Mouse (Mus musculus) myocyte (in vitro differentiated cells): ENCODE results near the gene Acp4. TPM values are rescaled to one million over a fixed set of nuclear protein-coding genes. Genes with fewer than 3 reads are reported as not detected.

Experiments used
- H3K27me3 ChIP-seq: one replicate; pipeline ENCODE4 v1.6.1; 2011; ENCODE audit not compliant: control insufficient read depth, insufficient read depth, insufficient read length
- H3K36me3 ChIP-seq: one replicate; pipeline ENCODE4 v1.6.1; 2011; ENCODE audit not compliant: control insufficient read depth, insufficient read depth
- H3K4me2 ChIP-seq: one replicate; pipeline ENCODE4 v1.6.1; 2011; ENCODE audit warnings: low read depth, control low read depth
- H3K4me3 ChIP-seq: one replicate; pipeline ENCODE4 v1.5.1; 2011; ENCODE audit warnings: mild to moderate bottlenecking, control low read depth, moderate library complexity
- H3K79me2 ChIP-seq: one replicate; pipeline ENCODE4 v1.6.1; 2011; ENCODE audit not compliant: control insufficient read depth, insufficient read depth
- H3ac ChIP-seq: one replicate; pipeline ENCODE4 v1.6.1; 2011; ENCODE audit not compliant: control insufficient read depth, insufficient read length
- CEBPB ChIP-seq: IDR thresholded peaks from 2 replicates; pipeline ENCODE4 v1.6.1; 2011; ENCODE audit warnings: mild to moderate bottlenecking, moderate library complexity; ENCODE audit not compliant: poor library complexity, insufficient read depth, severe bottlenecking
- E2F4 ChIP-seq: IDR thresholded peaks from one replicate; pipeline ENCODE4 v1.6.1; 2011; ENCODE audit warnings: mild to moderate bottlenecking, control low read depth, moderate library complexity; ENCODE audit not compliant: insufficient read depth
- MAX ChIP-seq: IDR thresholded peaks from one replicate; pipeline ENCODE4 v1.6.1; 2011; ENCODE audit warnings: low read depth, mild to moderate bottlenecking, control low read depth
- MYOD1 ChIP-seq, 3 experiments: IDR thresholded peaks; one replicate each; pipeline ENCODE4 v1.6.1; 2011; ENCODE audit warnings: control low read depth in 2 of 3, low read depth in 2 of 3, mild to moderate bottlenecking in 2 of 3, moderate library complexity in 1 of 3; ENCODE audit not compliant: insufficient read length in 2 of 3, control insufficient read depth in 1 of 3
- MYOG ChIP-seq, 3 experiments: IDR thresholded peaks; one replicate each; pipeline ENCODE4 v1.6.1; 2011; ENCODE audit warnings: control low read depth in 2 of 3, low read depth in 2 of 3, mild to moderate bottlenecking in 2 of 3; ENCODE audit not compliant: insufficient read length in 2 of 3, control insufficient read depth in 1 of 3, insufficient read depth in 1 of 3
- POLR2A ChIP-seq: IDR thresholded peaks from one replicate; pipeline ENCODE4 v1.6.1; 2011; ENCODE audit warnings: low read depth, mild to moderate bottlenecking, control low read depth, moderate library complexity; ENCODE audit not compliant: insufficient read length
- POLR2AphosphoS2 ChIP-seq: IDR thresholded peaks from one replicate; pipeline ENCODE4 v1.6.1; 2011; ENCODE audit warnings: low read depth, control low read depth; ENCODE audit not compliant: insufficient read length
- REST ChIP-seq: IDR thresholded peaks from one replicate; pipeline ENCODE4 v1.6.1; 2011; ENCODE audit warnings: mild to moderate bottlenecking, control low read depth, moderate library complexity; ENCODE audit not compliant: insufficient read depth, insufficient read length
- SRF ChIP-seq: IDR thresholded peaks from one replicate; pipeline ENCODE4 v1.6.1; 2011; ENCODE audit warnings: low read depth; ENCODE audit not compliant: control insufficient read depth, insufficient read length
- TCF12 ChIP-seq: IDR thresholded peaks from one replicate; pipeline ENCODE4 v1.6.1; 2011; ENCODE audit warnings: mild to moderate bottlenecking, control low read depth; ENCODE audit not compliant: poor library complexity, insufficient read depth, severe bottlenecking
- TCF3 ChIP-seq: IDR thresholded peaks from one replicate; pipeline ENCODE4 v1.6.1; 2011; ENCODE audit warnings: low read depth, control low read depth; ENCODE audit not compliant: insufficient read length
- USF1 ChIP-seq: IDR thresholded peaks from one replicate; pipeline ENCODE4 v1.6.1; 2011; ENCODE audit warnings: low read depth, mild to moderate bottlenecking, control low read depth, moderate library complexity
- polyA plus RNA-seq: library from polyadenylated mRNA; unstranded; fragments of >200 nt; fragmentation: generic; extraction: Trizol; gene quantifications from one replicate; pipeline ENCODE4 v1.2.1, GENCODE M21; 2012; ENCODE audit warnings: missing spikeins

The Acp4 gene
- polyA plus RNA-seq, 1 experiment, result 0.06 TPM

DNA sequence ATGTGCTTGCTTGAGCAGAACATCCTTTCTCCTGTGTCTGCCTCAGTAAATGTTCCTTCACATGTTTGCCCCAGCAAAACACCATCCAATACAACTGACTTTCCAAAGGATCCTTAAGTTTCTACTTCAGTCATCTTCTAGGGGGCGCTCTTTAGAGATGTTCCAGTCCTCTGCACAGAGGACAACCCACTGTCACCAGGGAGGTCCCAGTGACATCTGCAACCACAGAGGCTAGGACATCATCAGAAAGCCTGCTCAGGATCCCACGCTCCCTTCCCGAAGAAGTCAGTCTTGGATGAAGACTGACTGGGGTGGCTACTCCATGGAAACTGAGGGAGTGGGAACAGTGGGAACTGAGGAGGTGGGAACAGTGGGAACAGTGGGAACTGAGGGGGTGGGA lies 18.4 kb upstream of the Acp4 start:
- Histone ChIP-seq H3K4me3 (no peak overlapping the region), H3K36me3 (no peaks in the 10 kb centered on the region), H3K27me3 (peaks cover 56% of the 10 kb centered on the region), H3ac (no peak overlapping the region), H3K79me2 (no peaks in the 10 kb centered on the region), H3K4me2 (no peak overlapping the region)
- TF ChIP-seq TCF12, result no peak
- TF ChIP-seq MYOD1 (IDR thresholded peaks at IDR 0.05; ENCODE audit: control insufficient read depth in 1 of 3, insufficient read length in 2 of 3, low read depth in 2 of 3), result no peak
- TF ChIP-seq USF1, result no peak
- TF ChIP-seq MYOG (IDR thresholded peaks at IDR 0.05; ENCODE audit: control insufficient read depth in 1 of 3, insufficient read depth in 1 of 3, insufficient read length in 2 of 3, low read depth in 2 of 3), result no peak
- TF ChIP-seq POLR2A, result no peak

DNA sequence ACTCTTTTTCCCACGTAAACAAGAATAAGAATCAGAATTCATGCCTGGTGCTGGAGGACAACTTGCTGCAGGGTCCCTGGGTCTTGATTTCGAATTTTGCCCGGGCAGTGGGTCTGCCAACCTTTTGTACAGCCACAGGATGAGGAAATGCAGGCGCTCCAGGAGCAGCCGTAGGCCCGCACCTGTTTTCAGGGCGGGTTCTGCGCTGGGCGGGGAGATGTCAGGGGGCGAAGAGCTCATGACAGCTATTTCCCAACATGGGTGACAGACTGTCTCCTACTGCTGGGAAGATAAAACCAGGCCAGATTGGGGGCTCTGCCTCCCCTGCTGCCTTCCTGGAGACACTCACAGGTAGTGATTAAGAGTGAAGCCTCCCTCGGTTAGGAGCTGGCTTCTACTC lies 16.9 kb upstream of the Acp4 start:
- Histone ChIP-seq H3K27me3 (peaks cover 57% of the 10 kb centered on the region), H3K4me3 (no peak overlapping the region), H3K36me3 (no peaks in the 10 kb centered on the region), H3K79me2 (no peaks in the 10 kb centered on the region), H3K4me2 (no peak overlapping the region), H3ac (no peak overlapping the region)
- TF ChIP-seq POLR2AphosphoS2, result no peak
- TF ChIP-seq MYOG (IDR thresholded peaks at IDR 0.05; ENCODE audit: control insufficient read depth in 1 of 3, insufficient read depth in 1 of 3, insufficient read length in 2 of 3, low read depth in 2 of 3), result no peak
- TF ChIP-seq POLR2A, result no peak
- no peak for TF ChIP-seq TCF3
- no peak for TF ChIP-seq CEBPB
- TF ChIP-seq USF1, result no peak

DNA sequence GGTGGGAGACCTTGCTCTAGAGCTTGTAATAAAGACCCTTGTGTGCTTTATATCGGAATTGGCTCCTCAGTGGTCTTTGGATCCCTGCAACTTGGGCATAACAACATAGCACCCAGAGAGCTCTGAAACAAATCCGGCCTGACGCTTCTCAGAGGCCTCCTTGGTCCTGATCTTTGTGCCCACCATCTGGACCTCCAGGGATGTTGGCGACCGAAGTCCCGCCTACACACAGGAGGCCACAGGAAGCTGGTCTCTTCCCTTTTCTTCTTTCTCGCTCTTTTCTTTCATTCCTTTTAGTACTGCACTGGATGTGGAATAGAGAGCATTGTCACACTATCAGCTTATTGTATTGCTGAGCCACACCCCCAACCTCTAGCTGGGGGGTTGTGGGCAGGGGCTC lies 16.3 kb upstream of the Acp4 start:
- Histone ChIP-seq H3K4me2 (no peak overlapping the region), H3K27me3 (peaks cover 57% of the 10 kb centered on the region), H3ac (no peak overlapping the region), H3K4me3 (no peak overlapping the region), H3K79me2 (no peaks in the 10 kb centered on the region), H3K36me3 (no peaks in the 10 kb centered on the region)
- TF ChIP-seq TCF3, result no peak
- no peak for TF ChIP-seq SRF
- TF ChIP-seq E2F4, result no peak
- no peak for TF ChIP-seq TCF12
- no peak for TF ChIP-seq MAX
- no peak for TF ChIP-seq USF1
- no peak for TF ChIP-seq MYOG (IDR thresholded peaks at IDR 0.05; ENCODE audit: control insufficient read depth in 1 of 3, insufficient read depth in 1 of 3, insufficient read length in 2 of 3, low read depth in 2 of 3)
- TF ChIP-seq POLR2A, result no peak
- no peak for TF ChIP-seq REST
- TF ChIP-seq CEBPB, result no peak
- TF ChIP-seq POLR2AphosphoS2, result no peak
- no peak for TF ChIP-seq MYOD1 (IDR thresholded peaks at IDR 0.05; ENCODE audit: control insufficient read depth in 1 of 3, insufficient read length in 2 of 3, low read depth in 2 of 3)

DNA sequence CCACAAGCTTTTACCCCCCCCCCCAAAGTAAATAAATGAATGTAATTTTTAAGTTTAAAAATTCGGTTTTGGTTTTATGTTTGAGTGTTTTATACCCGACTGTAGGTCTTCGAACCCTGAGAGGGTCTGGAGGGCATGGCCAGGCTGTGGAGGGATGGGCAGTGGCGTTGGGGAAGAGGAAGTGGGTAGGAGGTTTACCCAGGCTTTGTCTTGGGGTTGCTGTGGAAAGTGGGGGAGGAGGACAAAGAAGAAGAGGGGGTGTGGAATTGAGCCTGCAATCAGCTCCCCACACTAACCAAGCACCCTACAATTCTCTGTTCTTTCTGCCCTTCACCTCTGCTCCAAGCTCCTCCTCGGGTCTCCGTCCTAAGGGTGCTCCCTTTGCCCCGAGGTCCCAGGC lies 15.4 kb upstream of the Acp4 start:
- Histone ChIP-seq H3ac (no peak overlapping the region), H3K27me3 (peaks cover 61% of the 10 kb centered on the region), H3K4me2 (no peak overlapping the region), H3K36me3 (no peaks in the 10 kb centered on the region), H3K79me2 (no peaks in the 10 kb centered on the region), H3K4me3 (no peak overlapping the region)
- TF ChIP-seq USF1 (no peak), SRF (no peak), MYOD1 (IDR thresholded peaks at IDR 0.05; ENCODE audit: control insufficient read depth in 1 of 3, insufficient read length in 2 of 3, low read depth in 2 of 3) (no peak), POLR2A (no peak), POLR2AphosphoS2 (no peak), TCF3 (no peak), MAX (no peak), REST (no peak), E2F4 (no peak), TCF12 (no peak), MYOG (IDR thresholded peaks at IDR 0.05; ENCODE audit: control insufficient read depth in 1 of 3, insufficient read depth in 1 of 3, insufficient read length in 2 of 3, low read depth in 2 of 3) (no peak), CEBPB (no peak)

DNA sequence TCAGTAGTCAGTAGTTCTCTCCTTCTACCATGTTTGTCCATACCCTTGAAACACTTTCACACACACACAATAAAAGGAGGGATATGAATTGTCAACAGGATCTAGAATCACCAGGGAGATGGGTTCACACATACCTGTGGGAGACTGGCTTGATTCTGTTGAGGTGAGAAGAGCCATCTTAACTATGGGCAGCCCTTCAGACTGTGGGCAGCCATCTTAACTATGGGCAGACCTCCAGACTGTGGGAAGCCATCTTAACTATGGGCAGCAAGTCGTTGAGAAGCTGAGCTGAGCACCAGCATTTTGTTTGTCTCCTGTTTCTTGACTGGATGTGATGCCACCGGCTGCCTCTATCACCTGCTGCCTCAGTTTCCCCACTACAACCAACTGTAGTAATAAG lies 14.1 kb upstream of the Acp4 start:
- no peak overlapping the region for H3ac ChIP-seq
- no peak overlapping the region for H3K4me3 ChIP-seq
- TF ChIP-seq CEBPB (no peak), TCF12 (no peak), USF1 (no peak), MAX (no peak), TCF3 (no peak), MYOD1 (IDR thresholded peaks at IDR 0.05; ENCODE audit: control insufficient read depth in 1 of 3, insufficient read length in 2 of 3, low read depth in 2 of 3) (no peak), REST (no peak), POLR2AphosphoS2 (no peak), SRF (no peak), POLR2A (no peak)
- no peaks in the 10 kb centered on the region for H3K36me3 ChIP-seq
- H3K4me2 ChIP-seq, result no peak overlapping the region
- H3K27me3 ChIP-seq, result peaks cover 62% of the 10 kb centered on the region
- H3K79me2 ChIP-seq, result no peaks in the 10 kb centered on the region
